Mouse (Mus musculus): ENCODE data around the gene 2200002D01Rik. TPM values are rescaled to one million over a fixed set of nuclear protein-coding genes. Genes with fewer than 3 reads are reported as not detected.

The 2200002D01Rik gene
- polyA plus RNA-seq, 1 experiment from 2014 or later: 1.6 TPM

Other genes starting within 250 kb of the 2200002D01Rik start
- 2.0 and 2.2 TPM in 2 replicates for gene Ryr1, start 123.3 kb downstream of the 2200002D01Rik start, polyA plus RNA-seq (2014; fragmentation: Nextera tagmentation; extraction: Ambion mirVana)
- gene Rasgrp4, start 113.6 kb downstream of the 2200002D01Rik start, polyA plus RNA-seq (2014; fragmentation: Nextera tagmentation; extraction: Ambion mirVana): 0.76 and 0.82 TPM in 2 replicates
- gene Fam98c, start 92.2 kb downstream of the 2200002D01Rik start, polyA plus RNA-seq (2014; fragmentation: Nextera tagmentation; extraction: Ambion mirVana): 17.2 and 19.1 TPM in 2 replicates
- 0.34 and 0.46 TPM in 2 replicates for gene Ggn, start 78.3 kb downstream of the 2200002D01Rik start, polyA plus RNA-seq (2014; fragmentation: Nextera tagmentation; extraction: Ambion mirVana)
- 5.6 and 6.5 TPM in 2 replicates for gene Spred3, start 78.1 kb downstream of the 2200002D01Rik start, polyA plus RNA-seq (2014; fragmentation: Nextera tagmentation; extraction: Ambion mirVana)
- gene Psmd8, start 67.8 kb downstream of the 2200002D01Rik start, polyA plus RNA-seq (2014; fragmentation: Nextera tagmentation; extraction: Ambion mirVana): 321 and 325 TPM in 2 replicates
- gene Catsperg1, start 34.4 kb downstream of the 2200002D01Rik start, polyA plus RNA-seq (2014; fragmentation: Nextera tagmentation; extraction: Ambion mirVana): 0.56 and 1.0 TPM in 2 replicates
- 0.41 and 1.2 TPM in 2 replicates for gene Kcnk6, start 16.0 kb downstream of the 2200002D01Rik start, polyA plus RNA-seq (2014; fragmentation: Nextera tagmentation; extraction: Ambion mirVana)
- 87.3 and 94.1 TPM in 2 replicates for gene Yif1b, start 10.1 kb downstream of the 2200002D01Rik start, polyA plus RNA-seq (2014; fragmentation: Nextera tagmentation; extraction: Ambion mirVana)
- gene Spint2, start 33.4 kb upstream of the 2200002D01Rik start, polyA plus RNA-seq (2014; fragmentation: Nextera tagmentation; extraction: Ambion mirVana): 27.0 and 28.1 TPM in 2 replicates
- gene Ppp1r14a, start 40.8 kb upstream of the 2200002D01Rik start, polyA plus RNA-seq (2014; fragmentation: Nextera tagmentation; extraction: Ambion mirVana): 44.2 and 55.8 TPM in 2 replicates
- 65.2 and 66.7 TPM in 2 replicates for gene Dpf1, start 55.5 kb upstream of the 2200002D01Rik start, polyA plus RNA-seq (2014; fragmentation: Nextera tagmentation; extraction: Ambion mirVana)

All from neural tube, embryonic 11.5 days (tissue).